Comparison of ENCODE assay signal across 9 mouse cellular contexts in the genomic region with DNA sequence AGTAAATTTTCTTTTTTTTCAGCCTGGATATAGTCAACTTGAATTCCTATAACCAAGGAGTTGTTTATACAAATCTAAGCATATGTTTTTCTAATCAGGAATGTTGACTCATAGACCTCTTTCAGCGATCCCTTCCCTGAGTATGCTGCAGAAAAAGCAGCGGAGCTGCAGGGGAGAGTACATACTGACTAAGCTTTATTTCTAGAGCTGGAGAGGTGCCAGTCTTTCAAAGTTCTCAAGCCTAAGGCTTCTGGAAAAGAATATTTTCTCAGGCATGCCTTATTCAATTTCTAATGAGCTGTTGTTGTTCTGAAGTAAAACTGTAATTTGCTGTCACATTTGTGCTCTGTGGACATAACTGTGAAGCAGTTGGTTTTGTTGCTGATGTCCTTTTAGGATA.
A peak's percentile ranks its signal among the peaks of the same experiment; 100 is the strongest.
DNase-seq lines count a peak whose midpoint lies in the region; ATAC-seq and TF ChIP-seq lines count a peak whose summit lies in the region.
"Had no signal": no experiment of that assay in that cellular context is flagged by ENCODE, and none has a peak within 500 bp of the region (broad histone marks: within the 10 kb centered on the region; RNA-seq: fewer than 3 reads in every experiment).

No protein-coding gene starts in this region.

- H3K4me3 ChIP-seq in kidney, adult 2 months (ENCODE audit: insufficient read depth, low read depth, low read length), result no peak overlapping the region
- H3K4me3 ChIP-seq in hindbrain, embryonic 16.5 days (ENCODE audit: low read length), result no peak overlapping the region
- H3K4me3 ChIP-seq: limb, embryonic 12.5 days had no signal

- H3K9me3 ChIP-seq in hindbrain, embryonic 16.5 days (ENCODE audit: control insufficient read depth, low read length), result 0 out of 2 replicates have a peak, but pooled peaks cover 2% of the 10 kb centered on the region
- H3K9me3 ChIP-seq: limb, embryonic 12.5 days had no signal

- WGBS in kidney, adult 2 months, result 7% methylated on average over 2 of the region's 2 CpGs
- 32% methylated on average over 2 of the region's 2 CpGs for WGBS in hindbrain, embryonic 16.5 days

- 0 out of 2 replicates have a peak overlapping the region, but pooled peaks have one; percentile 23 for H3K27ac ChIP-seq in kidney, adult 2 months (ENCODE audit: insufficient read depth, low read depth, low read length)
- H3K27ac ChIP-seq in hindbrain, embryonic 16.5 days (ENCODE audit: low read depth, low read length), result peak overlapping the region; percentile 23; the same call in 1 of the 2 replicates
- H3K27ac ChIP-seq: limb, embryonic 12.5 days had no signal

- no peak for TF ChIP-seq CTCF in kidney, adult 2 months (conservative IDR thresholded peaks at IDR 0.05; ENCODE audit: insufficient read depth, insufficient read length, low read depth, low read length)

- H3K27me3 ChIP-seq in kidney, adult 2 months (replicated peaks; ENCODE audit: control insufficient read depth, insufficient read depth, low read length), result no peaks in the 10 kb centered on the region
- H3K27me3 ChIP-seq in hindbrain, embryonic 16.5 days (replicated peaks; ENCODE audit: control insufficient read depth, insufficient read depth, low read length), result no peaks in the 10 kb centered on the region
- H3K27me3 ChIP-seq: limb, embryonic 12.5 days had no signal

- no peak for TF ChIP-seq POLR2A in kidney, adult 2 months (IDR thresholded peaks at IDR 0.05; ENCODE audit: low read depth, low read length)

- H3K4me1 ChIP-seq in kidney, adult 2 months (ENCODE audit: control insufficient read depth, insufficient read depth, low read length), result peaks cover 25% of the 10 kb centered on the region
- peaks cover 13% of the 10 kb centered on the region for H3K4me1 ChIP-seq in hindbrain, embryonic 16.5 days (ENCODE audit: control insufficient read depth, insufficient read depth, low read depth, low read length)

- DNase-seq in kidney, adult 2 months, result peak; percentile 86
- DNase-seq in kidney, postnatal 4 days, result no peak
- DNase-seq in 3134 (ENCODE audit: extremely low read depth, insufficient read length, low spot score) (peak; percentile 25), 3T3-L1 (ENCODE audit: low read depth, low spot score) (peak; percentile 96)
- no peak for DNase-seq in thymus, postnatal 10 days (ENCODE audit: low spot score in 2 of 2)
- no peak for DNase-seq in cerebellum, adult 8-10 months
- DNase-seq: cerebellum, postnatal 14 days had no signal

- H3K9ac ChIP-seq in hindbrain, embryonic 16.5 days (ENCODE audit: low read depth, low read length), result no peak overlapping the region
- H3K9ac ChIP-seq: limb, embryonic 12.5 days had no signal

- no peaks in the 10 kb centered on the region for H3K36me3 ChIP-seq in kidney, adult 2 months (ENCODE audit: control insufficient read depth, insufficient read depth, low read length)
- no peaks in the 10 kb centered on the region for H3K36me3 ChIP-seq in hindbrain, embryonic 16.5 days (ENCODE audit: control insufficient read depth, insufficient read depth, low read length)
- H3K36me3 ChIP-seq: limb, embryonic 12.5 days had no signal

- no peak for ATAC-seq in hindbrain, embryonic 16.5 days

- H3K4me2 ChIP-seq in hindbrain, embryonic 16.5 days (ENCODE audit: low read length), result no peak overlapping the region
- H3K4me2 ChIP-seq: limb, embryonic 12.5 days had no signal

Comparison
In these comparisons a context has a peak if more than half of its experiments do, and no peak if none do; other contexts are left out.
1. DNase-seq: peak in kidney, adult 2 months (single experiment), 3134 (single experiment) and 3T3-L1 (single experiment); none in kidney, postnatal 4 days (0 of 2), thymus, postnatal 10 days (0 of 2) and cerebellum, adult 8-10 months (single experiment).